Mouse (Mus musculus): ENCODE data around the gene Rab42.
"Not testable (repeated sequence)": the region's sequence is repeated elsewhere in the genome, so short reads cannot be mapped to it uniquely, and the experiment has no call there.

Gene Rab42

DNA sequence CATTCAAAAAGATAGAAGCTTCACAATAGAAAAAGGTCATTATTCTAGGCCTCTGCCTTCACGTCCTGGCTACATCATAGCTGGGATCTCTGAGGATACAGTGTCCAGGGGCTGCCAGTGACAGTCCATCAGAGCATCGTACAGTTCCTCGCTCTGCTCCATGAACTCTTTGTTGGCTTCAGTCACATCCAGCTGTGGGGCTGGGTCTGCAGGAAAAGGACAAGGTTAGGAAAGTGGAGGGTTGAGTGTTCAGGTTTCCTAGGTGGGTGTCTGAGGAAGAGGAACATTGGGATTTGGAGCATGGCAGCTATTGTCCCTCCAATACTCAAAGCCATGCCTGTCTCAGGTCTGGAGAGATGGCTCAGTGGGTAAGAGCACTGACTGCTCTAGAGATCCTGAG lies 8.6 kb upstream of the Rab42 start:
- no peak for DNase-seq (ENCODE audit: low spot score in 2 of 2)

DNA sequence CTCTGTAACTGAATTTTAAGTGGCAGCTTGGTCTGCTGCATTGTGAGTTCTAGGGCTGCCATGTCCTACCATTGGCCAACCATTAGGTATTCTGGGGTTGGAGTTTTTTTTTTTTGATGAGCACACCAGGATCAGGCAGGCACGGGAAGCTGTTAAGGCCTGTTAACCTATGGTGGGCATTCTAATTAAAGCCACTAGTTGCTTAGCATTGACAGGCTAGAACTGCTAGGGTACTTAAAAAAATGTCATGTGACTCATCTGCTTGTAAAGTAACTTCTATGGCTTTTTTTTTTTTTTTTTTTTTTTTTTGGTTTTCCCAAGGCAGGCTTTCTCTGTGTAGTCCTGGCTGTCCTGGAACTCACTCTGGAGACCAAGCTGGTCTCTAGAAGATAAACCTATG lies 8.0 kb upstream of the Rab42 start:
- DNase-seq (ENCODE audit: low spot score in 2 of 2) = no peak

- peak in 1 of 2 experiments; percentile 30 for DNase-seq (ENCODE audit: low spot score in 2 of 2)
These were observed 6.8 kb upstream of the Rab42 start for GRCm38 (mm10) chr4:132309849-132310472.

DNA sequence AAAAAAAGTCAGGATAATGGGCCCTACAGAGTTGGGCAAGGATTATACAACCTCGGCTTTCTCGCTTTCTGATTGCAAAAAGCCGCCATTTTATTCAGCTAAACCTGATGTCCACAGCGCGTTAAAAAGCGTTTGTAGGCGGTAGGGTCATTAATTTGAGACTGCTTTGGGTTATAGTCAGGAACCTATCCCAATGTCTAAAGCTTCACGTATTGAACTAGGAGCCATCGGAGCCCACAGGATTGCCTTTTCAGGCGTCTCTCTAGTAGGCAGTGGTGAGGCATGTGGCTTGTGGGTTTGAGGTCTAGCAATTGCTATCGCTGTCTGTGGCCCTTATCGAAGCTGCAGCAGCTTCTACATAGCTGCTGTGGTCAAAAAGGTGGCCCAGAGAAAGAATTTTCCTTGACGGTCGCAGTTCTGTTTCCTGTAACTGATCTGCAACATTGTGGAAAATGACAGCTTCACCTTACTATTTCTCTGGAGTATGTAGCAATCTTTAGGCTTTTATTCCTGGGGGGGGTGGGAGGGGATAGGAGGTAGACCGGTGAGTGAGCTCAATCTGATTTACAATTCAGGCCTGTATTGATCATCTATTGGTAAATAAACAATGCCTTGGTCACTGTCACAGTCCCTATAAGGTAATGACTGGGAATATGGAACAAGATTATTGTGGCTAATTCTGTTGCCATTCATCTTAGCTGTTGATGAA lies 6.1 kb upstream of the Rab42 start:
- DNase-seq (ENCODE audit: low spot score in 2 of 2) = peak in 1 of 2 experiments; percentile 24

DNA sequence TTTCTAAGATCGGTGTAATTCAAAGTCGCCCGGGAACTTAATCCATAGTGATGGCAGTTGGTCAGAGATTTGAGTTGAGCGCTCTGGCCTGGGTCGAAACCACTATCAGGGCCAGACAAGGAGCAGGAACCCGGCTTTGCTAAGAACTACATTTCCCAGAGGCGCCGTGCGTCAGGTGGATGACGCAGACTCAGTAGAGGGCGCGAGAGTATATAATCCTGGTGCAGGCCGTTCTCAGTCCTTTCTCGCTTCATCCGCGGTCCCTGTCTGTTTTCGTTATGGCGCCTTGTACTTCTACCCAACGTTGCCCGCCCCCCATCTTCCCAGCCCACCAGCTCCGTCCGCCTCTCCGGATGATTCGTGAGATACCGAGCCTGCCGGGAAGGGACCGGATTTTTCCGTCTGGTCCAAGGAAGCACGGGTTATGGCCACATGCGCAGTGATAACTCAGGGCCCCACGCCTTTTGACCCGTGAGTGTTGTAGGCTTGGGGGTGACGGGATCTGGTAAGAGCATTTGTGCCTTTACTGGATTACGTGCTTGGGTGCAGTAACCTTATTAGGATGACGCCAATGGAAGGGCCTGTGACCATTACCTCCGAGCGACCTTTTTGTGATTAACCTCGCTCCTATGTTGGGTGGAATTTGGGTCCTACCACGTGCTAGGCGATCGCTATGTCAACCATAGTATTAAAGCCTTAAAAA lies 5.4 kb upstream of the Rab42 start:
- DNase-seq (ENCODE audit: low spot score in 2 of 2) = peak; percentile 82 to 90

GRCm38 (mm10) chr4:132306004-132306403 lies 2.8 kb upstream of the Rab42 start:
- no peak for DNase-seq (ENCODE audit: low spot score in 2 of 2)

DNA sequence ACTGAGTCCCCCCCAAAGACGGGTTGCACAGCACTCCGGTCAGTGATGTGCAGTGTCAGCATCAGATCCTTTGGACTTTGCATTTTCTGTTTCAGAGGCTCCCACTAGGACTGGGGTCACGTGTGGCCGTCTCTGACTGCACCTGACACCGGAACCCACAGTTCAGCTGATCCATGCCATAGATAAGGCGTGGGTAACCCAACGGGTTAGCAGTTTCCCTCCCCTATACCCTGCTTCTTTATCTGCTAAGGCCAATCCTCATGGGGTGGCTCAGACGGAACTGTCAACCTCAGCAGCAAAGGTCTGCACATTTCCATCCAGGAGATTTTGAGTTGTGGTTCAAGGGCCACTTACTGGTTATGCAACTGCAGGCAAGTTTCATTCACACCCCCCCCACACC lies 2.1 kb upstream of the Rab42 start:
- no peak for DNase-seq (ENCODE audit: low spot score in 2 of 2)

GRCm38 (mm10) chr4:132303484-132303883 lies 299 bp upstream of the Rab42 start:
- not testable (repeated sequence) for DNase-seq (ENCODE audit: low spot score in 2 of 2)

- no peak for DNase-seq (ENCODE audit: low spot score in 2 of 2)
These were observed 933 bp downstream of the Rab42 start for GRCm38 (mm10) chr4:132301965-132302938.

DNA sequence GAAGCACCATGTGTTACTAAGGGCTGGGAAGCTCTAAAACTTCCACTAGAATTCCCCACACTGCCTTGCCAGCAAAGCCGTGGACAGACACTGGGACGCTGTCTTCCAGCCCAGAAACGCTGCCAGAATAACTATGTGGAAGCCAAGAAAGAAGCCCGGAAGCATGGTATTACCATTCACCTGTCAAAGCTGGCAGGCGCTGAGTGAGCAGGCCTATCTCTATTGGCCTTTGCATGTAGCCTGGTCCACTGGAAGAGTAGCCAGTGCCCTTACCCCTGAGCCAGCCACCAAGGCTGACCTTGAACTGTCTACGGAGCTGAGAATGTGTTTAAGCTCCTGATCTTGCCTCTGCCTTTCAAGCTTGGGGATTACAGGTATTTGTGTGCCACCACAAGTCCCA lies 1.7 kb downstream of the Rab42 start:
- no peak for DNase-seq (ENCODE audit: low spot score in 2 of 2)

DNA sequence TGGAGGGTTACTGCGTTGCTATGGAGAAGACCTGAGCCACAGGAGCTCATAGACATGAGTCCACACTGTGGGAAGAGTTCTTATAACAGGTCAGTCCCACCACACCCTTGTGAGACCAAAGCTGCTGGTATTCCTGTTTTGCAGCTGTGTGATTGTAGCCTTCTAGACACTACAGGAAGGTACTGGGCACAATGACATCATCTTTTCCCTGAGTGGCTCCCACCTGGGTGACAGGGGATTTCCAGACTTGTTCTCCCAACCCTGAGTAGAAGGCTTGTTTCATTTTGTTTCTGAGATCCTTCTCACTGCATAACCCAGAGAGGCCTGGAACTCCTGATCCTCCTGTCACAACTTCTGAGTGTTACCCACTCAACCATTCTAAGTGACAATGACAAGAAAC lies 3.3 kb downstream of the Rab42 start:
- no peak for DNase-seq (ENCODE audit: low spot score in 2 of 2)

DNA sequence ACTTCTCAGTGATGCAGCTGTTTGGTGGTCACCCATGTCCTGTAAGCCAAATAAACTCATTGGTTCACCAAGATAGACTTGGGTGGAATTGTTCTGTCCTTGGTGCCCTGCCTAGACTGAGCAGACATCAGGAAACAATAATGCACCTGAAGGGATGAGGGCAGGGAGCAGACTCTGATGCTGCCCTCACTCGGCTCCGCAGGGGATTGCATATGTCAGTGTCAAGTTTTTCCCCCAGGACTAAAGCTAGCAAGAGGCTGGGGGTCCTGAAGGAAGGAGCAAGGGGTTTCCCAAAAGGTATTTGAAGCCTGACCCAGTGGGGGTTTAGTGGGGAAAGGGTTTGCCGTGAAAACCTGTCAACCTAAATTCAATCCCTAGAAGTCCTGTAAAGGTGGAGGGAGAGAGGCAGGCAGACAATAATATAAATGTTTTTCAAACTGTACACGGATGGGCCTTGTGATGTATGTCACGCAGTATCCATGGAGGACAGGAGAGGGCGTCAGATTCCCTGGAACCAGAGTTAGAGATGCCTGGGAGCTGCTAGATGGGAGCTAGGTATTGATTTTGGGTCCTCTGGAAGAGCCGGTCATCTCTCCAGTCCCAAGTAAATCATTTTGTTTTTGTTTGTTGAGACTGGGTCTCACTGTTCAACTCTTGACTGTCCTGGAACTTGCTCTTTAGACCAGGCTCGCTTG lies 7.3 kb downstream of the Rab42 start:
- DNase-seq (ENCODE audit: low spot score in 2 of 2) = no peak

- no peak for DNase-seq (ENCODE audit: low spot score in 2 of 2)
These were observed 9.4 kb downstream of the Rab42 start for GRCm38 (mm10) chr4:132293682-132294240.

DNA sequence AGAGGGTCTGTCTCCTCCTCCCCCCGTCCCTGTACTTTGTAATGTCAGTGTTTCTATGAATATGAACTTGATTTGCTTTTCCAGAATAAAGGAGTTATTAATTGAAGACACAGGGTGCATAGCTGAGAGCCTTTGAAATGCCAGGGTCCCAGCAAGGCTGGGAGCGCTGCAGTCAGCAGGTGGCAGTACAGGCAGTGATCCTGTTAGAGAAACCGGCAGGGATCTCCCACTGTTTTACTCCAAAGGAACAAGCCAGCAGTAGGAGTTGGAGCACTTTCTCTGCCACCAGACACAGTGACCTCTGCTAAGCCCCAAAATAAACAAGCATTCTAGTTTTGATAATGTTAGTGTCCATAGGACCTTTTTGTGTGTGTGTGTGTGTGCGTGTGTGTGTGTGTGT lies 10.2 kb downstream of the Rab42 start:
- peak in 1 of 2 experiments; percentile 54 for DNase-seq (ENCODE audit: low spot score in 2 of 2)

DNA sequence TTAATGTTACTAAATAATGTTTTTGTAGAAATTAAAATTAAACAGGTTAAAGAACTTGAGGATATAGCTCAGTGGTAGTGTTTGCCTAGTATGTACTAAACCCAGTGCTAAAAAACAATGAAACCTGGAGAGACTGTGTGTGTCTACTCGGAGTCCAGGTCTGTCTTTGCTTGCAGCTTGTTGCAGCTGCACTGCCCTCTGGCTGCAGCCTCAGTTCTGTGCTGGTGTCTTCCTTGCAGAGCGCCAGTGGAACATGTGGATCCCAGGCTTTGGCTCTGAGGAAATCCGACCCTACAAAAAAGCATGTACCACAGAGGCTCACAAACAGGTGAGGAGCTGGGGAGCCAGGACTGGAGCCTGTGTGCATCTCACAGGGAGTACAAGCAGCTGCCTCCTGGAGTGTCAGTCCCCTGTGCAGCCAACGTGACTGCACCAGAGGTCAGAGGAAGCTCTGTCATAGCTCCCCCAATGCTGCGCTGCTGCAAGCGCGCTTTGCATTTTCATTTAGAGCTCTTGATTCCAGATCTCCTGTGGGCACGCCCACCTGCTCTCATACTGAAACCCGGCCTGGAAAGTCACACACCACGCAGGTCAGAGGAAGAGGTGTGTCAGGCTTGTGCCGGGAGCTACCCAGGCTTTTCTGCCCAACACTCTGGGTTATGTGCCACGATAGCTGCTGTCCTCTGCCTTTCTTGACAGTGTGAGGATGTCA lies 11.4 kb downstream of the Rab42 start:
- DNase-seq (ENCODE audit: low spot score in 2 of 2) = no peak

GRCm38 (mm10) chr4:132291056-132291455 lies 12.1 kb downstream of the Rab42 start:
- no peak for DNase-seq (ENCODE audit: low spot score in 2 of 2)

DNA sequence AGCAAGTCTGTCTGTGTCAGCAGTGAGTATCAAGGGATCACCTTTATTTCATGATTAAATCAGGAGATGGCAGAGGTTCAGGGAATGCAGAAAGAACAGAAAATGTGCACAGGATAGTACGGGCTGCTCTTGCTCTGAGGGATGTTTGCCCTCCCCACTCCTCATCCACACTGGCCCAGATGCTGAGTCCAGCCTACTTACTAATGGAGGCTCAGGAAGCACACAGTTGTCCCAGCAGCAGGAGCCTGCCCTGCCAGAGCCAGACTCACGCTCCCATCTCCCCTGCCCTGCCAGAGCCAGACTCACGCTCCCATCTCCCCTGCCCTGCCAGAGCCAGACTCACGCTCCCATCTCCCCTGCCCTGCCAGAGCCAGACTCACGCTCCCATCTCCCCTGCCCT lies 14.3 kb downstream of the Rab42 start:
- DNase-seq (ENCODE audit: low spot score in 2 of 2) = not testable (repeated sequence)

- no peak for DNase-seq (ENCODE audit: low spot score in 2 of 2)
These were observed 27.2 kb downstream of the Rab42 start for GRCm38 (mm10) chr4:132275949-132276348.

GRCm38 (mm10) chr4:132274156-132274862 lies 28.9 kb downstream of the Rab42 start, which contains the start of gene Taf12:
Gene Taf12 (plus strand): TSS chr4:132274375.
- peak; percentile 86 to 92 for DNase-seq (ENCODE audit: low spot score in 2 of 2)
